Mouse (Mus musculus): ENCODE data around the gene Sertad3. TPM values are rescaled to one million over a fixed set of nuclear protein-coding genes. Genes with fewer than 3 reads are reported as not detected.
A peak's percentile ranks its signal among the peaks of the same experiment; 100 is the strongest.

Sertad3 gene
- total RNA-seq (2021), result 10 to 100 TPM; 10.6 to 11.5 TPM
- long read RNA-seq, experiment 1, transcript Sertad3-201 (2 exons, 1,329 nt), result major isoform, 7 of 9 reads
- long read RNA-seq, experiment 1, partial matches to known transcripts, result 2 of 9 reads
- long read RNA-seq, experiment 1, other reads (novel, unspliced or antisense), result 0 of 9 reads
- long read RNA-seq, experiment 2, transcript Sertad3-201 (2 exons, 1,329 nt), result major isoform, 33 of 44 reads
- long read RNA-seq, experiment 2, partial matches to known transcripts, result 0 of 44 reads
- long read RNA-seq, experiment 2, other reads (novel, unspliced or antisense), result 11 of 44 reads

GRCm38 (mm10) chr7:27473156-27473834 lies at the start of gene Sertad3:
TSS of gene Sertad3 (plus strand) at chr7:27473768.
- peak; percentile 99 for DNase-seq (ENCODE audit: low spot score in 2 of 2)

GRCm38 (mm10) chr7:27427387-27427786 lies 46.2 kb upstream of the Sertad3 start:
- no peak for DNase-seq (ENCODE audit: low spot score in 2 of 2)

DNA sequence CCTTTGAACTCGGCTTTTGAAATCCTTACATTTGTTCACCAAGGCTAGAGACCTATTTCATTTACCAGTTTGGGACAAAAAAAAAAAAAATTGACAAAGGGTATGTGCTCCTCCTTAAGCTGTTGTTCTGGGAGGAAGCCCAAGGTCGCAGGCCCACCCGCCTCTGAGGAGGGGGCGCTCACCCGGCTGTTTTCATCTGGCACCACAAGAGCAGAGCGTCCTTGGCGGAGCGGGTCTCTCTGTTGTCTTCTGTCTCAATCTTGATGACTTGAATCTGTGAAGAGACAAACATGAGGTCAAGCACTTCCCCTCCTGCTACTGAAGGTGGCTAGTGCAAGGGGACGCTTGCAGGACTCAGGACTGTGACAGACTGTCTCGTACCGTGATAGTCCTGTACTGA lies 45.6 kb upstream of the Sertad3 start:
- no peak for DNase-seq (ENCODE audit: low spot score in 2 of 2)

GRCm38 (mm10) chr7:27429135-27429534 lies 44.4 kb upstream of the Sertad3 start:
- DNase-seq (ENCODE audit: low spot score in 2 of 2), result no peak

DNA sequence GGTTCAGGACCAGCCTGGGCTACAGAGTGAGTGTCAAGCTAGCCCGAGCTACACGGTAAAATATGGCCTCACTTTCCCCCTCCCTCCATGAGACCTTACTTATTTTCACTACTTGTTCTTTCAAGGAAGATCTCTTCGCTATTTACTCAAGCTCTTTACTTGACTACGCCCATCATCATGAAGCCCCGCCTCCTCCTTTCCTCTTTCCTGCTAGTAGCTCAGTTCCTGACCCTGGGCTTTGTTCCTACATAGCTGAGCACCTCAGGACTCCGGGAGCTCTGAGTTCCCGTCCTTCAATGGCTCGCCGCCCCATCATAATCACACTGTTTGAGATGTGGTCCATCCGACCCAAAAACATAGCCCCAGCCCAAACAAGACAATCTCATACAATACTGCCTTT lies 40.2 kb upstream of the Sertad3 start:
- no peak for DNase-seq (ENCODE audit: low spot score in 2 of 2)

DNA sequence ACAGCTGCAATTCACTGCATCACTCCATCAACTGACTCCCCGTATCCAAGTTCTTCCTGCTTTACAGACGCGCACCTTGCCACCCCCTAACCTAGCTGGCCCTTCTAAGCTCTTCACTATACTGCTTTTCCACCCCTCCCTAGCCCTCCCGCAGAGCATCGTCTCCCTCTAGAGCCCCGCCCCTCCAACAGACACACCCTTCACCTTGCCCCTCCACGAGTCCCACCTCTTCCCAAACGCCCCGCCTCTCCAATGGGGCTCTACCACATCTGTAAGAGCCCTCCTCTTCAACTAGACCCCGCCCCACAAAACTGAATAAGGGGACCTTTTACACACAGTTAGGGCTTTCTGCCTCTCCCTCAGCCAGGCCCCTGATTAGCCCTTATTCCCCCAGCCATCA lies 39.8 kb upstream of the Sertad3 start:
- DNase-seq (ENCODE audit: low spot score in 2 of 2), result no peak

GRCm38 (mm10) chr7:27437544-27437943 lies 36.0 kb upstream of the Sertad3 start:
- DNase-seq (ENCODE audit: low spot score in 2 of 2), result peak; percentile 29 to 30

DNA sequence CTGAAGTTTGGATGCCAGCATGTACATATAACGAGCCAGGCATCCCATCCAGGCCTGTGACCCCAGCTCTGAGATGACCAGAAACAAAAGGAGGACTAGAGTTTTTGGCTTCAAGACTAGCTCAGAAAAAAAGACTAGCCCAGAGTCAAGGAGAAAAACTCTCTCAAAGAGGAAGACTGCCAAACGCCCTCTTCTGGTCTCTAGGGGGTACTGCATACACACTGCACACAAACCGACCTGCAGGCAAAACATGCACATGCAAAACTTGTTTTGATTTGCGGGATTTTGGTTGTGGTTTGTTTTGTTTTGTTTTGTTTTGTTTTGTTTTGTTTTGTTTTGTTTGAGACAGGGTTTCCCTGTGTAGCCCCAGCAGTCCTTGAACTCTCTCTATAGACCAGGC lies 33.6 kb upstream of the Sertad3 start:
- no peak for DNase-seq (ENCODE audit: low spot score in 2 of 2)

DNA sequence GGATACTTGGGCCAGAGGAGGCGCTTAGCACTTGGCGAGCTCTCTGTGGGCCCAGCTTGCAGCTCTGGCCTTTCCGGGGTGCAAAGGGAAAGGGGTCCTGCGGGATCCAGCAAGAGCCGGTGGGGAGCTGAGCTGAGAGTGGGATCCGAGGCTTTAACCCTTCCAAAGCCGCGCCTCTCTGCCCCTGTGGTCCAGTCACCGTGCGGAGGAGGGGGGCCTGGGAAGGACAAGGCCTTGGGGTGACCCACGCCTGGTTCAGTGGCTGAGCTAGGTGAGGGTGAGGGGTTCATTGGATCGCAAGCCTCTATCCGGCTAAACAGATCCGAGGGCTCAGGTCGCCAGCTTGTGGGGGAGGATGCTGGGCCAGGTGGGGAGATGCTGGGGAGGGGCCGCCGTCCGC lies 27.5 kb upstream of the Sertad3 start:
- DNase-seq (ENCODE audit: low spot score in 2 of 2), result peak in 1 of 2 experiments; percentile 25

GRCm38 (mm10) chr7:27446521-27447418 lies 26.8 kb upstream of the Sertad3 start:
- peak; percentile 7 to 39 for DNase-seq (ENCODE audit: low spot score in 2 of 2)

- DNase-seq (ENCODE audit: low spot score in 2 of 2), result peak; percentile 90 to 91
These were observed 25.9 kb upstream of the Sertad3 start, which contains the start of the genes Sptbn4 and Blvrb for GRCm38 (mm10) chr7:27447419-27448286. TSS of gene Sptbn4 (minus strand) at chr7:27447686. TSS of gene Blvrb (plus strand) at chr7:27447978.

DNA sequence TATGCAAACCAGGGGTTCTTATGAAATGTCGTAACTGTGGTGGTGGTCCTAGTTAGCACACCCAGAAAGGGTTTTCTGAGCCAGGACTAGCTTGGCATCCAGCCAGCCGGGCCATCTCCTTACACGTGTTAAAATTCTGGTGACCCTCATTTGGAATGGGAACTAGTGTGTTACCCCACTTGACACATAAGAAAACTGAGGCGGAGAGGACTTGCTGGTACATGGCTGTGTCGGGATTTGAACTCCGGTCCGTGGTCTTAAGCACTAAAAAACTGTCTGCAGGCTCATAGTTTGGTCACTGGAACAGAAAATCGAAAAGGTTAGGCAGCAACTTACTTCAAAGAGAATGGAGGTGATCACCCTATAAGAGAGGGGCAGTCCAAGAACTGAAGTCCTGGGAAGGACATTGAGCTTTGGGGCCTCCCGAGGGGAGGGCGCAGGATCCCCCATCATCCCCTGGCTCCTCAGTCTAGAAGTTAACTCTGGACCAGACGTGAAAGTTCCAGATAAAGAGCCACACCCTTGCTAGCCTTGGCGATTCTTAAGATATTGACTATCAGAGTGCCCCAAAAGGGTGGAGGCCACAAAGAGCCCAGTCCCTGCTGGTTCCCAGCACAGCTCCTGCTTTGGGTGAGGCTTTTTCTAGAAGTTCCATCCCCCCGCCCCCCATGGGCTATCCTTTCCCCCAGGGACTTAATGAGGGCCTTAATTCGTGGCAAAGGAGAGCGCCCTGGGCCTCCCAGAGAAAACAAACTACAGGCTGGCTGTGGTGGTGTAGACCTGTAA lies 25.0 kb upstream of the Sertad3 start:
- peak; percentile 15 to 43 for DNase-seq (ENCODE audit: low spot score in 2 of 2)

DNA sequence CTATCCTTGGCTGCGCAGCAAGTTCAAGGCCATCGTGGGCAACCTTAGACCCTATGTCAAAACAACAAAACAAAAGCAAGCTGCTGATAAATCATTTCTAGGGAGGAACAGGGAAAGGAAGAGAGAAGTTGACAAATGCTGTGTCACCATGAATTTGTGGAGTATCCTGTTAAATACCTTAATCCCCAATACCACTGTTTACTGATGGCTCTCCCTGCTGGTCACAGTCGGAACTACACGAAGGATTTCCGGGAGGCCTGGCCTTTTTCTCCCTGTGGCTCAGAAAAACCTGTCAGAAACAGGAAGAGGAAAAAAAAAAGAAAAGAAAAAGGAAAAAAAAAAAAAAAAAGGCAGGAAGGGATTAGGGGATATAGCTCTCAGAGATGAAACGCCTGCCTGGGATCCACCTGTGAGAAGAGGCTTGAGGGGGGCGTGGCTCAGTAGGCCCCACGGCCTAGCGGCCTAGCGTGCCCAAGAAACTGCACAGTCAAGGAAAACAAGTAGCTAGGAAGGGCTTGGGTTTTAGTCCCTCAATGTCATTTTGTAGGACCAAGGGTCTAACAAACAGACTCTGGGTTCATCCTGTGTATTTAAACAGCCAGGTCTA lies 24.2 kb upstream of the Sertad3 start:
- DNase-seq (ENCODE audit: low spot score in 2 of 2), result peak; percentile 60 to 80

DNA sequence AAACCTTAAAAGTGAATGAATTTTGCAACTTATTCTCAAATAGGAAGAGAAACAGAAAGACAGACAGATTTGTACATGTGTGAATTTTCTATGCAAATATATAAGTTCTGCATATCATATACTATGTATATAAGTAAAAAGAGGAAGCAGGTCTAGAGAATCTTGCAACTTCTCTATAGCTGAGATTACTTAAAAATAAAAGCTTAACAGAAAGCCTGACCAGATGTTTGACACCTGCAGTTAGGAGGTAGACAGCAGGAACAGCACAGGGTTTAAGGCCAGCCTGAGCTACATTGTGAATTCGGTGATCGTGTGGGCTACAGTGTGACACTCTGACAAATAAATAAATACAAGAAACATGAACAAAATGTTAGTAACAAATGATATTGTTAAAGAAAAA lies 22.2 kb upstream of the Sertad3 start:
- no peak for DNase-seq (ENCODE audit: low spot score in 2 of 2)

GRCm38 (mm10) chr7:27452206-27452770 lies 21.3 kb upstream of the Sertad3 start:
- no peak for DNase-seq (ENCODE audit: low spot score in 2 of 2)

- DNase-seq (ENCODE audit: low spot score in 2 of 2), result no peak
These were observed 19.0 kb upstream of the Sertad3 start for GRCm38 (mm10) chr7:27454461-27455121.

- no peak for DNase-seq (ENCODE audit: low spot score in 2 of 2)
These were observed 18.3 kb upstream of the Sertad3 start for GRCm38 (mm10) chr7:27455273-27455672.

DNA sequence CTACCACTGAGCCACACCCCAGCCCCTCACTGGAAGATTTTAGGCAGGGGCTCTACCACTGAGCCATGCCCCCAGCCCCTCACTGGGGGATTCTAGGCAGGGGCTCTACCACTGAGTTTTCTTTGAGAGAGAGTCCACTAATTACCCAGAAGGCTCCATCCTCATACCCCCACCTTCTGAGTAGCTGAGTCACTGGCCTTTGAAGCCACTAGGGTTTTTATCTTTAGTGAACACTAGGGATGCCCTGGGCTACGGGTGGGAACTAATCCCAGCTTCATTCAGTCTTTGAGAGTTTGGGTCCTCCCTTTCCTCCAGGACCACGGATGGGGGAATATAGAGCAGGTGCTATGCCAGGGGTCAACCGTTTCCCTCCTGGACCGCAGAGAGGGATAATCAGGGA lies 15.0 kb upstream of the Sertad3 start:
- DNase-seq (ENCODE audit: low spot score in 2 of 2), result no peak

Data from adrenal gland, adult 18-20 months (tissue).